Mouse (Mus musculus) ovary, postnatal 36 days (tissue): ENCODE data around the gene Cpsf6.
A peak's percentile ranks its signal among the peaks of the same experiment; 100 is the strongest.

Source experiments
- DNase-seq: peaks from one replicate; pipeline ENCODE4 v3.0.0; 2022; ENCODE audit warnings: low spot score, mixed read lengths

Gene Cpsf6

DNA sequence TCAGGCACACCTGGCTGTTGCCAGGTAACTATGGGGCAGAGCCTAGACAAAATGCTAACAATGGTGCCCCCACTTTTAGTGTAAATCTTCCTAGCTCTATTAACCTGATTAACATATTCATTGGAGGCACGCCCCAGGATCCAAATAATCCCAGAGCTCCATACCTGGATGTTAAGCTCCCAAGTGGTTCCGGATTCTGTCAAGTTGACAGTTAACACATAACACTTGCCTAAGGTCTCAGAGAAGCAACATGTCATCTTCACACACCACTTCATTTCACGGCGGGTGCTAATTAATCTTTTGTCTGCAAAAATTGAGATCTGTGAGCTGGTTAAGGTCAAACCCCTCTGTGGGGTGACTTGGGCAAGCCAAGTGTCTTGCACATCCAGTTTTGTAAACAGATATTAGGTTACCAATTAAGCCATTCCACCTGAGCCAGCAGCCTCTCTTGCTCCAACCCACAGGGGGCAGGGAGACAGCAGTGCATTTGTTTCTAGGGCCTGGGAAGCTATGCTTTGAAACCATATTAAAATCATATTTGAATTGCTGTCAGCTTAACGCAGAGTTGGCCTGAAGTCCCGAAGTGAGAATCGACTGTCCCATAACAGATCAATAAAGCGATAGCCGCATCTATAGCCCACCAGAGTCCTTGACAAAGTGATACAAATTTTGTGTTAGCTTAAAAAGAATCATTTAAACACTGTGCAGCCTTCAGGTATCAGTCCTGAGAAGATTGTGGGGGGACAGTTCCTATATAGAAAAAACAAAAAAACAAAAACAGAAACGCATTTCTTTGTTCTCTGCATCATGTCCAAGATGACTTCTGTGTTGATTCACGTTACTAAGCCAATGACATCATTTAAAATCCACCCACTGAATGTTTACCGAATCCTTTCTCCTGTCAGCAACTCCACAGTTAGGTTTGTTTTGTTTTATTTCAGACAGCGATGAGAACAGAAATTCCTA is 34.0 kb upstream of the Cpsf6 start:
- no peak for DNase-seq

DNA sequence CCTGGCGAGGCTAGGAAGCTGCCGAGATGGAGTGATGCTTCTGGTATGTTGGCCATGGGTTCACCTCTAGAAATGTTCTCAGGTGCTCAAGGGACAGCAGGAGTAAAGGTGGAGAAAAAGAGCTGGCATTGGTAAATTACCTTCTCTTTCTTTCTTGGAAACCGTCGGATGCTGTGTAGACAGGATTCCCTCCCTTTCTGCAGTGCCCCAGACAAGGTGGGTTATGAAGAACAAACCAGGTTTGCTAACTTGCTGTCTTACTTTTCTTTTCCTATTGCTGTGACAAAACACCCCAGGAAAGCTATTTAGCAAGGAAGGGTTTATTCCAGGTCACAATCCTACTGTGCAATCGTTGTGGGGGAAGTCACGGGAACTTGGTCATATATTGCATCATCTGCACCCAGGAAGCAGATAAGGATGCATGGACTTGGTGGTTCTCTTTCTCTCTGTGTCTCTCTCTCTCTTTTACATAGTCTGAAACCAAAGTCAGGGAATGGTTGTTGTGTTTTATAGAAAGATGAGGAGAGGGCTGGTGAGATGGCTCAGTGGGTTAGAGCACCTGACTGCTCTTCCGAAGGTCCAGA is 32.8 kb upstream of the Cpsf6 start:
- DNase-seq = no peak

DNA sequence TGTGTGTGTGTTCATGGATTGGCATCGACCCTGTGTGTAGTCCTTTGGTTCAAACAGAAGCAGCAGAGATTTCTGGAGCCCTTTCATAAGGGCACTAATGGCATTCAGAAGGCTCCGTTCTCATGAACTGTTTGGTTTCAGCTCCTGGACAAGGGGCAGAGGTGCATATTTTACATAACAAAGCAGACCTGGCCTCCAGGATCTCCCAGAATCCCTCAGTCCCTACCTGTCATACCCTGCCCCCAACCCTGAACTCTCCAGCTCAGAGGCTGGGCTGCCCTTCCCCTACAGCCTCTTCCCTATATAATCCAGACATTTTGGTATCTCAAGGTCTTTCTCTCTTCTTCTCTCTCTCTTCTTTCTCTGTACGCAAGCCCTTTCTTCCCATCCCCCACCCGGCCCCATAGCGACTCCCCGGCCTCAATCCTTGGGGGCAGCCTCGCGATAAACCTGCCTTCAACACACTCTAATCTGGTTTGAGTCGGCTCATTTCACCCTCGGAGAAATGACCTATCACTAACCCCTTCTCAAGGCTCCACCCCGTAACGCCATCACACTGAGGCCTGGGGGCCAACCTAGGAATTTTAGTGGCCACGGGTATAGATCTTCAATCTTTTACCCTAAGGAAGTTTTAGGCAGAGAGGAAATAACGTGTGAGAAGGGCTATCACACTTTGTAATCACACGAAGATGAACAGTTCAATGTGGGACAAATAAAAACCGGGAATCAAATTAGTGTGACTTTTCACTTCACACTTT is 32.1 kb upstream of the Cpsf6 start:
- no peak for DNase-seq

DNA sequence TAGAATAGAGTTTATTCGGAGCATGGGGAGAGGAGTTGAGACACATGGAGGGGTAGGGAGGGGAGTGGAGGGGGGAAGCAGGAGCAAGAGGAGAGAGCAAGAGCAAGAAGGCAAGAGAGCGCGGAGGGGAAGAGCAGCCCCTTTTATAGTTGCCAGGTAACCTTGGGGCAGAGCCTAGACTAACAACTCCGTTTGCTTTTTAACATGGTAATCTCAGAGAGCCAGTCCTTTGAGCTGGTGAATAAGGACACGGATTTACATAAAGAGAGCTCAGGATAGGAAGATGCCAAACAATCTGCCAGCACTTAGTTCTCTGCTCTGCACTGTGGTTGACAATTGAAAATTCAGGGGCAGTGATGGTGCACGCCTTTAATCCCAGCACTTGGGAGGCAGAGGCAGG is 31.3 kb upstream of the Cpsf6 start:
- no peak for DNase-seq

DNA sequence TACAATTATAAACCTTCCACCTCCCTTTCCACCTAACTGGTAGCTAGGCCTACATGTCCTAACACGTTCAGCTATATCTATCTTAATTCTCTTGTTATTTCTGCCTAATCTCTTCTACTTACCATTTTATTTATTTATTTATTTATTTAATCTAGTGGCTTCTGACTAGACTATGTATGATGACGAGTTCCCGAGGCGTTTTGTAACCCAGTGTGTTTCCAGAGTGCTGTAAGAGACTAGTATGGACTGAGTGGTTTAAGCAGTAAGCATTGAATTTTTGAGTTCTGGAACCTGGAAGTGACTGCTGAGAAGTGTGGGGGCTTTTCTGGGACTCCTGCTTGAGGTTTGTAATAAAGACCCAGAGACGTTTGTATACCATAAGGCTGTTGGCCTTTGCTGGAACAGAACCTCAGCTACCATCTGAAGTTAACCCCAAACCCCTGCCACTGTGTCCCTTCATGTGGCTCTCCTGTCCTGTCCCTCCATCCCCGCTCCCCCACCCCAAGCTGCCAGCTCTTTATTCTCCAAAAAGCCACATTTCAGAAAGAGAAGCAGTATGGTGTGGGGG is 30.8 kb upstream of the Cpsf6 start:
- DNase-seq = no peak

DNA sequence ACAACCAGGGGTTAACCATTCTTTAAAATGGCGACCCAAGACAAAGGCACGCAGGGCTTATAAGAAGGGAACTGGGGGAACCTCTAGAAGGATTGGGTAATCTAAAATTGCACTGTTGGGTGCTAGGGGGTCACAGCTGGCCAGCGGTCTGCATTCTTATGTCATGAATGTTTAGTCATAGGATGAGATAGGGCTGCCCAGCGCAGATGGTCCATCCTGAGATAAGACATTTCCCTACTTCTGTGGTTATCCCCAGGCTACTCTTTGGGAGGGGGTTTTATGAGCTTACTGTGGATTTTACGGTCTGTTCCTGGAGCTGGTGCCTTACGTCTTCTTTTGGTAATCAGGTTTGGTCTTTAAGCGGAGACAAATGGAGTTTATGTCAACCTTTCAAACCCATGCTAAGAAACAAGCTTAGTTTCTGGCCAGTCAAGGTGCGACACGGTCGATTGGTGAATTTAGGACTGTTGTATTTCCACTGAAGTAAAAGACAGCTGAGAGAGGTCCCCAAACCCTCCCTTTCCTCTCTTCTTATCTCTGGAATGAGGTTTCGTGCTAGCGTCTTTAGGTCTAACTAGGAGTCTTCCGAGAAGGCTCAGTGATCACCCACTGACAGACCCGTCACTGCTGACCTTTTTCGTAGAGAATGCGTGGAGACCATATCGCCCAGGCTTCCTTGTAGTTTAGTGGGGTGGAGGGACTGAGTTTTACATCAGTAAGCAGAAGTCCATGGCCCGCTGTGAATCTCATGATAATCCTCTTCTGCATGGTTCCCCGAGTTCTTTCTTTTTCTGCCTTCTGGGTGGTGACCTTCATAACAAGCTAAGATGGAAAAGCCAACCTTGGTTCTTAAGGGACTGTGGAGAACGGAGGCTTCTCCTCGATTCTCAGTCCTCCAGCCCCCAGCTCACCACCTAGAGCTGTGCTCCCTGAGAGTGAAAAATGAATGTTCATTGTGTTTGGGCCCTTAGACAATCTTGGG is 29.8 kb upstream of the Cpsf6 start:
- DNase-seq = no peak

DNA sequence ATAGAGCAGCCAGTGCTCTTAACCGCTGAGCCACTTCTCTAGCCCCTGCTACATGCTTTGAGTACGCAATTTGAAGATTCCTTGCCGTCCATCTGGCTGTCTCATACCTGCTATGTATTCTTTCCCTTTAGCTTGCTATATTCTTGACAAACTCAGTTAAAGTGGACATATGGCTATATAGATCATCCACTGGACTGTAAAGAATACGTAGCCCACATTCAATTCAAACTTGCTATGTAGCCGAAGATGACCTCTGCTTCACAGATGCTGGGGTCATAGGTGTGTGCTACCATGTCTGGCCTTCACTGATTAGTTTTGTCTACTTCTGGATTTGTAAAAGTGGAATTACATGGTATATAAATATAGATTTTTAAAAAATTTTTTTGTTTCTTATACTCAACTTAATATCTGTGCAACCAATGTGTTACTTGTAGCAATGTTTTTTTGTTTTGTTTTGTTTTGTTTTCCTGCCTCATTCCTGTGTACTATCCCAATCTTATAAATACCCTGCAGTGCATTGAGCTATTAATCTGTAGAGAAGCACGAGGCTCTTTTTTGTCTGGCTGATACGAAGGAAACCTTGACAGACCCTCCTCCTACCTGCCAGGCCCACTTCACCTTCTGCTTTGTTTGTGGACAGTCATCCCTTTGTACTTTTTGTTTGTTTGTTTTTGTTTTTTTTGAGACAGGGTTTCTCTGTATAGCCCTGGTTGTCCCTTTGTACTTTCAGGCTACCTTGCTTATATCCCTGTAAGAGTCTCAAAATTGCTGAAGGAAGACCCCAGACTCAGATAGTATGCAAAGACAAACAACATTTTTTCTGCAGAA is 28.9 kb upstream of the Cpsf6 start:
- DNase-seq = no peak

DNA sequence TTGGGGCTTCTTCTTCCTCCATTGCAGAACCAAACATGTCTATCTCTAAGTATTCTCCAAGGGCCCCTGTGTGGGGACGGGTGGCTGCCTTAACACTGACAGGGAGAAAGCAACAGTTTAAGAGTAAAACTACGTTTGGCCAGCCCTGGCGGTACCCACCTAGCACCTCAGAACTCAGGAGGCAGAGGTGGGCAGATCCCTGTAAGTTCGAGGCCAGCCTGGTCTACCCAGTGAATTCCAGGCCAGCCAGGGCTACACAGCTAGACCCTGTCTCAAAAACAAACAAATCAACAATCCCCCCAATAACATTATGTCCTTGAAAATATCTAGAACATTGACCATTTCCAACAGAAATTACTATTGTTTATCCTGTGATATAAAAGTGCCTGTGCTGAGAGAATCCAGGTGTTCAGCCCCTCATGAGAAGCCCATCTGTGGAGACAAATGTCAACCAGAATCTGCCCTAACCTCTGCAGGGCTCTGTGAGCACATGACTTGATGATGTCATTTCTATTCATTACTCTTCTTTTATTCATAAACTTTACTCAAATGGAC is 28.0 kb upstream of the Cpsf6 start:
- DNase-seq = no peak

DNA sequence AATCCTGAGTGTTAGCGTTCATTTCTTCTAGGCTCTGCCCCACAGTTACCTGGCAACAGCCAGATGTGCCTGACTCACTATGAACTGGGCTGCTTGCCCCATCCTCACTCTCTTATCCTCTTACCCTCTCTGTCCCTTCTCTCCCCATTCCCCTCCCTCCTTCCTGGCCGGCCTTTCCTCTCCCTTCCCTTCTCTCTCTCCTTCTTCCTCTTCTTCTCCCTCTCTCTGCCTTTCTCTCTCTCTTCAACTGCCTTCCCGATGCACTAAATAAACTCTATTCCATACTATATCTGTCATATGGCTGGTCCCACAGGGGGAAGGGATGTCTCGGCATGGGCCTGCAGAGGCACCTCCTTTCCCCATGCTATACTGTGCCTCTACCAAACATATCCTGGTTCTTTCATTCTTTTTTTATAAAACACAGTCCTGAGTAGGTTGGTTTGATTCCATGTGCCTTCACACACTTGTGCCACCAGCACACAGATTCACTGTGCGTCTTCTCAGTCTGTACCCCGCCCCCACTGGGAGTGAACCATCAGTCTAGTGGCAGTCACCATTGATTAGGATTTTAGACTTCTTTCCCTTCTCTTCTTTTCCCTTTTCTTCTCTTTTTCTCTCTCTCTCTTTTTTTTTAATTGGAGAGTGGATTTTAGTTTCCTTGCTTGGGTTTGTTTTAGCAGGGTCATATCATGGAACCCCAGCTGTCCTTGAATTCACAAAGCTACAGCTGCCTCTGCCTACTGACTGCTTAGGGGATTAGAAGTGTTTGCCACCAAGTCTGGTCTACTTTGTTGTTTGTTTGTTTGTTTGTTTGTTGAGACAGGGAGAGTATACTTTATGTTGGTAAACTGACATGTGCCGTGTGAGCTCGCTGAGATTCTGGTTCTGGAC is 27.3 kb upstream of the Cpsf6 start:
- no peak for DNase-seq

DNA sequence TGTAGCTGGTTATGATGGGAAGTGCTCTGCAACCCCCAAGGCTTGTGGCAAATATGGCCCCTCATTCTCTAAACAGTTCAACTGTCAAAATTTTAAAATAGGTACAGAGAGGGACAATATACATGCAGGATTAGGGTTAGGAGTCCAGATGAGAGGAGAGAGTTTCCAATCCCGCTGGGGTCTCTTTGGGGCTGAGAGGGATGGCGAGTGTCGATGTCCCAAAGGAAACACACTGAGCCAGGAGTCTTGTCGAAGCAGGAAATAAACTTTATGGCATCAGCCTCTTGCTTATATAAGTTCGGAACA is 26.4 kb upstream of the Cpsf6 start:
- DNase-seq = no peak

DNA sequence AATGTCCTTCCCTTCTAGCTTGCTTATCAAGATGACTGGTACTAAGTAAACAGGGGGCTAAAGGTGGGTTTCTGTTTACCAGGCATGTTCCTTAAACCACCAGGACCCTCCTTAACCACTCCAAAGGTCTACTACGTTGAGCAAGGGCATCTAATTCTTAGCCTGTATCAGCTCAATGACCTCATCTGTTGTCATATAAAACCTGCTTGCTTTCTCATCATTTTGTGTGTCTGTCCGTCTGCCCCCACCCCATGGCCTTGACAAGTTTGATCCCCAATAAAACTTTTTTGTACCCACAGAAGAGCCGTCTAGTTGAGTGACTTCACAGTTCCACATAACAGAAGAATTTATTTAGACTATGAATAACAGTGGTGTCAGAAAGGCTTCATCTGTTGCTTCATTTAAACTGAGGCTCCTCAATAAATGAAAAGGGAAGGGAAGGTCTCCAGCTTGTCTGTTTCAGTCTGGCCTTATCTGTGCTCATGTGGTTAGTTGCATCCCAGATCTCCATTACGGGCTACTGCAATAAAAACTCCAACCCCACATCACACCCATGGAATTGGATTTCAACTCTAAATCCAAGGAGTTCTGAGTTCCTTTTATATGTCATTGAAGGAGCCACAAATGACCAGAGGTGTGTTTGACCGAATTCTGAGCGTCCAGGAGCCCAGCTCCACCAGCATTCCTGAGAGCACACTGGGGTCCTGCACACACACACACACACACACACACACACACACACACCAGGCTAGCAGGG is 25.9 kb upstream of the Cpsf6 start:
- no peak for DNase-seq

DNA sequence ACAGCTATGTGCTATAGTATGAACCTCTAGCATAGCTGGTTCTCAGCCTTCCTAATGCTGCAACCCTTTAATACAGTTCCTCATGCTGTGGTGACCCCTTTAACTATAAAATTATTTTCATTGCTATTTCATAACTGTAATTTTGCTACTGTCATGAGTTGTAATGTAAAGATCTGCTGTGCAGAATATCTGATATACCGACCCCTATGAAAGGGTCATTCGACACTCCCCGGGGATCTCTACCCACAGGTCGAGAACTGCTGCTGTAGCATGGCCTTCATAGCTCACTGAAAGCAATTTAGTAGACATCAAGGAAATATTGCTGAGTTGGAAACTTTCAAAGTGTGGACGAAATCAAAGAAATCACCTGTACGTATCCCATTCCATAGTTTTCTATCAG is 24.6 kb upstream of the Cpsf6 start:
- DNase-seq = no peak

DNA sequence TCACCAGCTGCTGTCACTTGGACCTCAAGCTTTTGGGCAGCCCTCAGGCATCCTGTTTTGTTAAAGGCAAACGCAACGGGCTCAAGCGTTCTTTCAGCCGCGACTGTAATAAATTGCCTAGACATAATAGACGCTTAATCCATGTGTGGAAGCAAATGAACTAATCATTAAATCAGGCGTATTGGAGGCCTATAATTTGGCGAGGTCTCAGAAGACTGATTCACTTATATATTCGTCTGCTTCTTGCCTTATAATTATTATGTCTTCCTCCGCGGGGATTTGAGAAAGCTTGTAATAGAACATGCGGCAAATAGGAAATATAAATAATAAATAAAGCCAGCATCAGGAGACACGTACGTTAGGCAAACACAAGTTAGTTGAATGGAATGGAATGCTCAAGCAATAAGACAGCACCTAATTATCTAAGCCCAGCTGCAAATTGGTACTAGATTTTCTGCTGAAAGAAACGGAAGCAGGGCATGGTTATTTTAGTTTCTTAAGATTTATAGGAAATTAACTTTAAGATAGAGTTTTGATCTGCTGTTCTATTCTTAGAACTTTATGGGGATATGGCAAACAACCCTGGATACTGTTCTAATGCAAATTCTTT is 23.6 kb upstream of the Cpsf6 start:
- DNase-seq = no peak

DNA sequence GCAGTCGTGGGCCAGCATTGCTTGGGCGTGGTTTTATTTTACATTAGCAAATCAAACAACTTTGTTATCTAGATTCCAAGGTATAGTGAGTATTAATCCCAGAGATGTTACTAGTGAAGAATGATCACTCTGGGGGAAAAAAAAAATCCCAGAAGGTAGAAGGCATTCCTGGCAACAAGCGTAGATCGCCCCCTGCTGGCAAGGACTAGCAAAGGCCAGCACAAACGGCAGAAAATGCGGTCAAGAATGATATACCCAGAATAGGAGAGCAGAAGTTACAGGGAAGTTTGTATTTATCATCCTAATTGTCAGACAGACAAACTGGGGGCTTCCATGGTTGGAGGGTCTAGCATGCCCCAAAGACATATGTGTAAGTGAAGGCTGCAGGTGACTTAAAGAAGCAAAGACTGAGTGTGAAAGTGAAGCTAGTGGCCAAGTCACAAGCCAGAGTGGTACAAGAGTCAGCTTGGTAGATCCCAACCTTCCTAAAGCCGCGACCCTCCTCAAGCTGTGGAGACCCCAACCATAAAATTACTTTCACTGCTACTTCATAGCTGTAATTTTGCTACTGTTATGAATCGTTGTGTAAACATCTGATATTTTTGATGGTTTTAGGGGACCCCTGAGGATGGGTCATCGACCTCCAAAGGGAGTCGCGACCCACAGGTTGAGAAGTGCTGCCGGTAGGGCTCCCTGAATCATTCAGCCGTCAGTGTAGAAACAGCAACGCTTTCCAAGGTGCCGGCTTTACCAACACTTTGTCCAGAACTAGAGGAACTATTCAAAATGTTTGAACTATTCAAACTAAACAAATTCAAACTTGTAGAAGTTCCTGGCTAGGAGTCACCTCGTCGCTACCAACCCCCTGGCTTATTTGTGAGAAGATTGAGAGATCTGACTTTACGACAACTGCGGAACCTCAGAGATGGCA is 22.9 kb upstream of the Cpsf6 start:
- DNase-seq = peak; percentile 32

DNA sequence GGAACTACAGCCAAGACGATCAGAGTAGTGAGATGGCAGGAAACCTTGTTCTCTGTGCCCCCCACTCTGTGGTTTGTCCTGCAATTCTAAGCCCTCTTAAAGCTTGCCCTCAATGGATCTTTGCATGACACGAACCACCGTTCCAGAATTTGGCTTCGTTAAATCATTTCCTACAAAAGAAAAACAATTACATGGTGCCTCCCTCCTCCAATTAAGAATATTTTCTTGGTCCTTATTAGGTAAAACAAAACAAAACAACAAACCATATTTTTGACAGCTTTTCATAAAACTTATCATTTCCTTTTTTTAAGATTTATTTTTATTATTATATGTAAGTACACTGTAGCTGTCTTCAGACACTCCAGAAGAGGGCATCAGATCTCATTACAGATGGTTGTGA is 21.5 kb upstream of the Cpsf6 start:
- DNase-seq = no peak

DNA sequence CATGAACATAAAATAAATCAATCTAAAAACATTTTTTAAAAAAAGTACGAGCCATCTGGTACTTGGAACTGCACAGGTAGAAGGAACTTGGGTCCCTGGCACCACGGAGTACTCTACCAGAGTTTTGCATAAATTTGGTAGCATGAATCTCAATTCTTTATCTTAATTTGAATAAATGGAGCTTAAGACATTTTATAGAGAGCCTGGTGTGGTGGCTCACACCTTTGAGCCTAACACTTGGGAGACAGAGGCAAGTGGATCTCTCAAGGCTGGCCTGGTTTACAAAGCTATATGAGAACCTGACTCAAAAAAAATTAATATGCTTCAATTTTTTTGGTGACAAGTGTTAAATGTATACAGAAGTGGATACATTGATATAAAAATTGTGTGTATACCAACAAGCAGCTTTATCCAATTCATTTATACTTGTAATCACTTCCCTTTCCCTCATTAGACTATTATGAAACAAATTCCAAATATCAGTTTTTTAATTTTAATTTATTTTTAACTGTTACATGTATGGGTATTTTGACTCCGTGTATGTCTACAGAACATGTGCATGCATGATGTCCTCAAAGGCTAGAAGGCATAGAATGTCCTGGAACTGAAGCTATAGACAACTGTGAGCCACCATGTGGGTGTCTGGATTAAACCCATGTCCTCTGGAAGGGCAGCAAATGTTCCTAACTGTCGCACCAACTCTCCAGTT is 20.6 kb upstream of the Cpsf6 start:
- no peak for DNase-seq
